Mouse (Mus musculus) spleen, adult 2 months (tissue): ENCODE data around the gene Cdhr3.

Experiments
- CTCF ChIP-seq: fragments of 200-500 bp; IDR thresholded peaks from 2 replicates; pipeline ENCODE4 v1.5.1; 2011; ENCODE audit warnings: mild to moderate bottlenecking, inconsistent platforms; ENCODE audit not compliant: insufficient read depth, insufficient read length, insufficient replicate concordance; ENCODE audit errors: extremely low read depth
- POLR2A ChIP-seq: fragments of 200-500 bp; IDR thresholded peaks from 2 replicates; pipeline ENCODE4 v1.6.1; 2011; ENCODE audit warnings: low read depth, low read length, inconsistent platforms

GRCm38 (mm10) chr12:33027093-33027492 lies 65.6 kb downstream of the Cdhr3 start:
- TF ChIP-seq POLR2A: no peak
- TF ChIP-seq CTCF: peak; percentile 91; the same call in 1 of the 2 replicates
